Mouse (Mus musculus): Measurements from ENCODE around the gene Rbm4b. TPM values are rescaled to one million over a fixed set of nuclear protein-coding genes. Genes with fewer than 3 reads are reported as not detected.

Gene Rbm4b
- polyA plus RNA-seq, 1 experiment from 2014 or later: 41.1 TPM

- H3K27ac ChIP-seq (replicated peaks; ENCODE audit: low read depth, low read length): no peak overlapping the region
- WGBS: 91% methylated on average over 2 of the region's 2 CpGs
- H3K4me2 ChIP-seq (ENCODE audit: low read depth, low read length): no peak overlapping the region
- no peak overlapping the region for H3K9ac ChIP-seq (ENCODE audit: low read depth, low read length)
- no peaks in the 10 kb centered on the region for H3K4me1 ChIP-seq (ENCODE audit: control insufficient read depth, insufficient read depth, low read length)
- H3K36me3 ChIP-seq (ENCODE audit: control insufficient read depth, insufficient read depth, low read length): no peaks in the 10 kb centered on the region
- ATAC-seq (ENCODE audit: low read depth): no peak
- no peaks in the 10 kb centered on the region for H3K9me3 ChIP-seq (ENCODE audit: control insufficient read depth, low read length)
- peaks cover 27% of the 10 kb centered on the region for H3K27me3 ChIP-seq (replicated peaks; ENCODE audit: control insufficient read depth, insufficient read depth, low read length)
- H3K4me3 ChIP-seq (ENCODE audit: low read depth, low read length): no peak overlapping the region
- DNase-seq (ENCODE audit: low spot score): no peak
These were observed 39.0 kb upstream of the Rbm4b start for GRCm38 (mm10) chr19:4717281-4717680.

GRCm38 (mm10) chr19:4718716-4719115, 37.6 kb upstream of the Rbm4b start:
- Histone ChIP-seq H3K4me1 (ENCODE audit: control insufficient read depth, insufficient read depth, low read length) (no peaks in the 10 kb centered on the region), H3K4me3 (ENCODE audit: low read depth, low read length) (no peak overlapping the region), H3K27ac (replicated peaks; ENCODE audit: low read depth, low read length) (no peak overlapping the region), H3K36me3 (ENCODE audit: control insufficient read depth, insufficient read depth, low read length) (no peaks in the 10 kb centered on the region), H3K9ac (ENCODE audit: low read depth, low read length) (no peak overlapping the region), H3K27me3 (replicated peaks; ENCODE audit: control insufficient read depth, insufficient read depth, low read length) (peaks cover 13% of the 10 kb centered on the region), H3K4me2 (ENCODE audit: low read depth, low read length) (no peak overlapping the region), H3K9me3 (ENCODE audit: control insufficient read depth, low read length) (no peaks in the 10 kb centered on the region)
- WGBS: 37% methylated on average over 10 of the region's 12 CpGs
- ATAC-seq (ENCODE audit: low read depth): no peak
- no peak for DNase-seq (ENCODE audit: low spot score)

GRCm38 (mm10) chr19:4719351-4719764, 36.9 kb upstream of the Rbm4b start:
- no peak overlapping the region for H3K9ac ChIP-seq (ENCODE audit: low read depth, low read length)

GRCm38 (mm10) chr19:4720112-4720511, 36.2 kb upstream of the Rbm4b start:
- Histone ChIP-seq H3K4me1 (ENCODE audit: control insufficient read depth, insufficient read depth, low read length) (no peaks in the 10 kb centered on the region), H3K36me3 (ENCODE audit: control insufficient read depth, insufficient read depth, low read length) (no peaks in the 10 kb centered on the region), H3K9me3 (ENCODE audit: control insufficient read depth, low read length) (no peaks in the 10 kb centered on the region), H3K4me3 (ENCODE audit: low read depth, low read length) (no peak overlapping the region), H3K27ac (replicated peaks; ENCODE audit: low read depth, low read length) (no peak overlapping the region), H3K27me3 (replicated peaks; ENCODE audit: control insufficient read depth, insufficient read depth, low read length) (no peaks in the 10 kb centered on the region), H3K4me2 (ENCODE audit: low read depth, low read length) (peak overlapping the region; percentile 30; the same call in 1 of the 2 replicates), H3K9ac (ENCODE audit: low read depth, low read length) (no peak overlapping the region)
- no peak for DNase-seq (ENCODE audit: low spot score)
- WGBS: 79% methylated on average over 15 of the region's 15 CpGs
- no peak for ATAC-seq (ENCODE audit: low read depth)

More at GRCm38 (mm10) chr19:4719351-4719764, 36.9 kb upstream of the Rbm4b start:
- peak; percentile 65 for DNase-seq (ENCODE audit: low spot score)
- Histone ChIP-seq H3K4me2 (ENCODE audit: low read depth, low read length) (no peak overlapping the region; the same call in 1 of the 2 replicates), H3K4me3 (ENCODE audit: low read depth, low read length) (no peak overlapping the region), H3K4me1 (ENCODE audit: control insufficient read depth, insufficient read depth, low read length) (no peaks in the 10 kb centered on the region), H3K9me3 (ENCODE audit: control insufficient read depth, low read length) (no peaks in the 10 kb centered on the region), H3K36me3 (ENCODE audit: control insufficient read depth, insufficient read depth, low read length) (no peaks in the 10 kb centered on the region), H3K27me3 (replicated peaks; ENCODE audit: control insufficient read depth, insufficient read depth, low read length) (peaks cover 7% of the 10 kb centered on the region), H3K27ac (replicated peaks; ENCODE audit: low read depth, low read length) (no peak overlapping the region)
- WGBS: 9% methylated on average over 5 of the region's 5 CpGs
- ATAC-seq (ENCODE audit: low read depth): peak; percentile 87

- 17% methylated on average over 9 of the region's 11 CpGs for WGBS
- Histone ChIP-seq H3K36me3 (ENCODE audit: control insufficient read depth, insufficient read depth, low read length) (no peaks in the 10 kb centered on the region), H3K27ac (replicated peaks; ENCODE audit: low read depth, low read length) (no peak overlapping the region), H3K4me1 (ENCODE audit: control insufficient read depth, insufficient read depth, low read length) (no peaks in the 10 kb centered on the region), H3K4me3 (ENCODE audit: low read depth, low read length) (peak overlapping the region; percentile 19), H3K9ac (ENCODE audit: low read depth, low read length) (no peak overlapping the region), H3K4me2 (ENCODE audit: low read depth, low read length) (peak overlapping the region; percentile 30), H3K9me3 (ENCODE audit: control insufficient read depth, low read length) (no peaks in the 10 kb centered on the region), H3K27me3 (replicated peaks; ENCODE audit: control insufficient read depth, insufficient read depth, low read length) (no peaks in the 10 kb centered on the region)
- DNase-seq (ENCODE audit: low spot score) (peak; percentile 72), ATAC-seq (ENCODE audit: low read depth) (peak; percentile 51; the same call in 1 of the 2 replicates)
These were observed 35.5 kb upstream of the Rbm4b start for GRCm38 (mm10) chr19:4720671-4721244.

- no peaks in the 10 kb centered on the region for H3K9me3 ChIP-seq (ENCODE audit: control insufficient read depth, low read length)
- H3K27ac ChIP-seq (replicated peaks; ENCODE audit: low read depth, low read length): no peak overlapping the region
- DNase-seq (ENCODE audit: low spot score) (no peak), ATAC-seq (ENCODE audit: low read depth) (no peak)
- no peak overlapping the region for H3K4me2 ChIP-seq (ENCODE audit: low read depth, low read length)
- no peaks in the 10 kb centered on the region for H3K36me3 ChIP-seq (ENCODE audit: control insufficient read depth, insufficient read depth, low read length)
- H3K4me3 ChIP-seq (ENCODE audit: low read depth, low read length): no peak overlapping the region
- 75% methylated on average over 9 of the region's 9 CpGs for WGBS
- no peaks in the 10 kb centered on the region for H3K4me1 ChIP-seq (ENCODE audit: control insufficient read depth, insufficient read depth, low read length)
- H3K9ac ChIP-seq (ENCODE audit: low read depth, low read length): no peak overlapping the region
- H3K27me3 ChIP-seq (replicated peaks; ENCODE audit: control insufficient read depth, insufficient read depth, low read length): no peaks in the 10 kb centered on the region
These were observed 27.1 kb upstream of the Rbm4b start for GRCm38 (mm10) chr19:4729186-4729585.

- H3K4me2 ChIP-seq (ENCODE audit: low read depth, low read length): no peak overlapping the region
- H3K4me3 ChIP-seq (ENCODE audit: low read depth, low read length): no peak overlapping the region
- no peaks in the 10 kb centered on the region for H3K4me1 ChIP-seq (ENCODE audit: control insufficient read depth, insufficient read depth, low read length)
- H3K9me3 ChIP-seq (ENCODE audit: control insufficient read depth, low read length): no peaks in the 10 kb centered on the region
- H3K9ac ChIP-seq (ENCODE audit: low read depth, low read length): no peak overlapping the region
- 70% methylated on average over 3 of the region's 3 CpGs for WGBS
- no peak for ATAC-seq (ENCODE audit: low read depth)
- H3K27ac ChIP-seq (replicated peaks; ENCODE audit: low read depth, low read length): no peak overlapping the region
- DNase-seq (ENCODE audit: low spot score): no peak
- no peaks in the 10 kb centered on the region for H3K27me3 ChIP-seq (replicated peaks; ENCODE audit: control insufficient read depth, insufficient read depth, low read length)
- H3K36me3 ChIP-seq (ENCODE audit: control insufficient read depth, insufficient read depth, low read length): peaks cover 4% of the 10 kb centered on the region; the same call in 1 of the 2 replicates
These were observed 23.2 kb upstream of the Rbm4b start for GRCm38 (mm10) chr19:4733052-4733451.

GRCm38 (mm10) chr19:4737866-4738265, 18.4 kb upstream of the Rbm4b start:
- no peak overlapping the region for H3K4me2 ChIP-seq (ENCODE audit: low read depth, low read length)
- no peak overlapping the region for H3K4me3 ChIP-seq (ENCODE audit: low read depth, low read length)
- ATAC-seq (ENCODE audit: low read depth) (no peak), DNase-seq (ENCODE audit: low spot score) (no peak)
- WGBS: 86% methylated on average over 11 of the region's 13 CpGs
- H3K36me3 ChIP-seq (ENCODE audit: control insufficient read depth, insufficient read depth, low read length): peaks cover 10% of the 10 kb centered on the region; the same call in 1 of the 2 replicates
- no peak overlapping the region for H3K27ac ChIP-seq (replicated peaks; ENCODE audit: low read depth, low read length)
- H3K27me3 ChIP-seq (replicated peaks; ENCODE audit: control insufficient read depth, insufficient read depth, low read length): no peaks in the 10 kb centered on the region
- no peaks in the 10 kb centered on the region for H3K9me3 ChIP-seq (ENCODE audit: control insufficient read depth, low read length)
- H3K9ac ChIP-seq (ENCODE audit: low read depth, low read length): no peak overlapping the region
- no peaks in the 10 kb centered on the region for H3K4me1 ChIP-seq (ENCODE audit: control insufficient read depth, insufficient read depth, low read length)

- H3K4me3 ChIP-seq (ENCODE audit: low read depth, low read length): no peak overlapping the region
- H3K9ac ChIP-seq (ENCODE audit: low read depth, low read length): no peak overlapping the region
- no peak for ATAC-seq (ENCODE audit: low read depth)
- peaks cover 10% of the 10 kb centered on the region; the same call in 1 of the 2 replicates for H3K36me3 ChIP-seq (ENCODE audit: control insufficient read depth, insufficient read depth, low read length)
- 91% methylated on average over 11 of the region's 11 CpGs for WGBS
- H3K9me3 ChIP-seq (ENCODE audit: control insufficient read depth, low read length): no peaks in the 10 kb centered on the region
- H3K27ac ChIP-seq (replicated peaks; ENCODE audit: low read depth, low read length): no peak overlapping the region
- H3K4me1 ChIP-seq (ENCODE audit: control insufficient read depth, insufficient read depth, low read length): no peaks in the 10 kb centered on the region
- no peak overlapping the region for H3K4me2 ChIP-seq (ENCODE audit: low read depth, low read length)
- no peaks in the 10 kb centered on the region for H3K27me3 ChIP-seq (replicated peaks; ENCODE audit: control insufficient read depth, insufficient read depth, low read length)
- DNase-seq (ENCODE audit: low spot score): no peak
These were observed 17.2 kb upstream of the Rbm4b start for GRCm38 (mm10) chr19:4739053-4739452.

Measured in embryonic facial prominence, embryonic 14.5 days (tissue).